Mouse (Mus musculus) right cerebral cortex, postnatal 10 days (tissue): ENCODE data around the gene Plk1.

Experiments used
- DNase-seq, 2 experiments: peaks; one replicate each; pipeline ENCODE4 v3.0.0; 2021; ENCODE audit warnings: low spot score in 2 of 2

Gene Plk1

GRCm38 (mm10) chr7:122193919-122194318 lies 34.7 kb downstream of the Plk1 start:
- no peak for DNase-seq

- no peak for DNase-seq
Observed at GRCm38 (mm10) chr7:122196771-122197170, 37.5 kb downstream of the Plk1 start.

- peak; percentile 39 to 64 for DNase-seq
Observed at GRCm38 (mm10) chr7:122197306-122197705, 38.1 kb downstream of the Plk1 start.

- peak in 1 of 2 experiments; percentile 39 for DNase-seq
Observed at GRCm38 (mm10) chr7:122199296-122199695, 40.1 kb downstream of the Plk1 start.

GRCm38 (mm10) chr7:122203936-122204335 lies 44.7 kb downstream of the Plk1 start:
- no peak for DNase-seq

GRCm38 (mm10) chr7:122206121-122206520 lies 46.9 kb downstream of the Plk1 start:
- no peak for DNase-seq

GRCm38 (mm10) chr7:122208276-122209021 lies 49.2 kb downstream of the Plk1 start:
- DNase-seq, result no peak

GRCm38 (mm10) chr7:122219315-122219801 lies 60.1 kb downstream of the Plk1 start, which contains the start of gene Chp2:
Gene Chp2 (plus strand): TSS chr7:122219496.
- DNase-seq, result no peak
